Mouse (Mus musculus) heart, postnatal 0 days (tissue): ENCODE measurements around the gene Grk4.

Experiments used
- CTCF ChIP-seq: IDR thresholded peaks from 2 replicates; pipeline ENCODE4 v1.5.1; 2016; ENCODE audit warnings: antibody characterized with exemption, control low read depth, low read depth
- EP300 ChIP-seq: IDR thresholded peaks from 2 replicates; pipeline ENCODE4 v1.6.1; 2016; ENCODE audit warnings: antibody characterized with exemption, low read depth

GRCm38 (mm10) chr5:34661909-34662308 is 1.7 kb downstream of the Grk4 start:
- no peak for TF ChIP-seq CTCF
- TF ChIP-seq EP300 = no peak
